Mouse (Mus musculus): ENCODE data around the gene Sox12. TPM values are rescaled to one million over a fixed set of nuclear protein-coding genes. Genes with fewer than 3 reads are reported as not detected.
"Not testable (repeated sequence)": the region's sequence is repeated elsewhere in the genome, so short reads cannot be mapped to it uniquely, and the experiment has no call there.

Gene Sox12
- polyA plus RNA-seq (2017; shearing (Covaris generic)): under 1 TPM in 2 of 3 experiments, not detected in 1; 0.39 to 0.49 TPM

DNA sequence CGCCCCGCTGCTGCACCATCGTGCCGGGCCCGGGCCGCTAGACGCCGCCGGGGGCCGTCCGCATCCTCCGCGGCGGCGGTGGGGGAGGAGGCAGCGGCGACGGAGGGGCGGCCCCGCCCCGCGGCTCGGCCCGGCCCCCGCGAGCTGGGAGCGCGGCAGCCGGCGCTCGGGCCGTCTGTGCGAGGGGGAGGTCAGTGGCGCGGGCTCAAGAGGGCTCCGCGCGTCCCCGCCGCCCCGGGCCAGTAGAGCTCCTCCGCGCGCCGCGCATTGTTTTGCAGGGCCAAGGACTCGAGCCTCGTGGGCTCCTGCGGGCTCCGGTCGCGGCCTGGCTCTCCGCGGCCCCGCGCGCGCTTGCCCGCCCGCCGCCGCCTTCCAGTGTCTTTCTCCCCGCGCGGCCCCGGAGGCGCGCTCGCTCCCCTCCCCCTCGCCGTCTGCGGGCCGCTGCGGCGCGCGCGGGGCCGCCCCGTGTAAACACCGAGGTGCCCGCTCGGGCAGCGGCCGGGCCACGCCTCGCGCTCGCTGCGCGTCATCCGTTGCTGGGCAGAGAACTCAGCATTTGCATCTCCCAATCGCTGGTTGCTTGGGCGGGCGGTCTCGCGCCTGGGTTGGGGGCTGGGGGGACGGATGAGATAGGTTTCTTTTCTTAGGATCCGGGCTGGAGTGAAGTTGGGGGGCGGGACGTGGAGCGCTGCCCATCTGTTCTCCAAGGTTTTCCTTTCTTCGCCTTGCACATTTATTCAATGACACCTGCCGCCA is at the start of gene Sox12:
Gene Sox12, minus strand, starts transcription at position 384 of the 756 bp plus-strand sequence.
- ATAC-seq: peak; percentile 77

DNA sequence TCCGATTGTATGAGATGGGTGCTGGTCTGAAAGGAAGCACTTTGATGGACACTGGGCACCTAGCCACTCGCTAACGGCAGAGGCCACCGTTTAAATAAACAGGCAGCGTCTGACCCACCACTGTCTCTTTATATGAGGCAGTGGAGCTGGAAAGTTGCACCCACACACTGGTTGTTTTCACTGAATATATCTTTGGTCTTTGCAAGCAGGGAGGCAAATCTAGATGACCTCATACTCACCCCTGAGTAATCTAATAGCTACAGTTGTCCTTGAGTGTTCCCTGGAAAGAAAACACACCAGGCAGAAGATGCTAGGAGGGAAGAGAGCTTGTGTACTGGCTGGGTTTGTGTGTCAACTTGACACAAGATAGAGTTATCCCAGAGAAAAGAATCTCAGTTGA is 49.6 kb upstream of the Sox12 start:
- ATAC-seq: no peak

DNA sequence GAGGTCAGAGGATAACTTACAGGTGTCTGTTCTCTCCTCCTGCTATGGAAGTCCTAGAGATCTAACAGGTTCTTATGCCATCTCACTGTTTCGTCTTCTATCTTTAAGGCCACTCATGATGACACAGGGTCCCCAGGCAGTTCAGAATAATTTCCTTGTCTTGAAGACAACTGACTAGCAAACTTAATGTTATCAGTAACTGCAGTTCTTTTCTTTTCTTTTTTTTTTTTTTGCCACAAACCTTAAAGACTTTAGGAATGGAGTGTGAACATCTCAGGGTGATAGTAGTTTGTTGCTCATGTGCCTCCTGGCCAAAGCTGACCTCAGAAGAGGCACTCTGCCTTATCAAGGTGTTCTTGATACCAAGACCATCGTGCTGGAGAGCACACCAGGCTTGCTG is 48.8 kb upstream of the Sox12 start:
- no peak for ATAC-seq

DNA sequence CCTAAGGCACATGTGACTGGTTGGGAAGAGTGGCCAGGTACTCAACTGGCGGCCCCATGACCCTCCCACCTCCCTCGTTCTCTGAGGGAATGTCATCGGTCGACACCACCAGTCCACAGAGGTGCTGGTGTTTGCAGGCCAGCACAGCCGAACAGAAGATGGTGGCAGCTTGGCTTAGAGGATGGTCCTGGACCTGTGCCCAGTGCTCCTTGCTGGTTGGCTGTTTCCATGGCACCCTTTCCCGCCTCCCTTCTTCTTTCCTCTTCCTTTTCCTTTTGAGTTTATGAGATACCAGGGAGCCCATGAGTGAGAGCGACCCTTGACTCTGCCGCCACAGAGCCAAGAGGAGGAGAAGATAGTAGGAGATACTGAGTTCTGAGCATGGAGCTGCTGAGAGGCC is 45.4 kb upstream of the Sox12 start:
- no peak for ATAC-seq

DNA sequence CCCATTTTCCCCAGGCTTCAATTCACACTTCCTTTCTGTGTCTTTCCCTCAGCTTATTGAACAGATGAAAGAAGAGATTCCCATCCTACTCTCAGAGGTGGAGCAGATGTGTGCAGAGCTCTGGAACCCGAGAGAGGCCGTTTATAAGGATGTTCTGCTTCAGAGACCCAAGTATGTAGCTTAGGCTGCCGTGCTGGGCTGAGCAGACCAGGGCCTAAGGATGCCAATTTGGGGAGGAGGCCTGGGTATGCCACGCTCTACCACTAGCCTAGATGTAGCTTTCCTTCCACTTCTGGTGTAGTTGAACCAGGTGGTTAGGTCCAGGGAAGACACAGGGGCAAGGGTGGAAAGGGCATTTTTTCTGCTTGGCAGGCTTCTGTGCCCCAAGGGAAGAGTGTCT is 44.5 kb upstream of the Sox12 start:
- ATAC-seq: no peak

DNA sequence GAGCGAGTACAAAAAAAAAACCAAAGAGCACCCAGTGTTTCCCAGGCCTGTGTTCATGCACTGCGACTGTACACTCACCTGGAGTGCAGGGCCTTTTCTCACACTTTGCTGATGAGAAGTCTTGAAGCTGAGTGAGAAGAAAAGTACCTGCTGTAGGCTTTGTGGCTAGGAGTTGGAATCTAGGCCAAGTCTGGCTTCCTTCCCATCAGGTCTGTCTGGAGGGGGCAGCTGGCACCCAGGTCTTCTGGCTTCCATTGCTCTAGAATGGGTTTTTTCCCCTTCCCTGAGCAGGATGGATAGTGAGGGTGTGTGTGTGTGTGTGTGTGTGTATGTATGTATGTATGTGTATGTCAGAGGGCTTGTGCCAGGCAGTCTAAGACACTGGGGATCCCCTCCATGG is 42.0 kb upstream of the Sox12 start:
- ATAC-seq: no peak

DNA sequence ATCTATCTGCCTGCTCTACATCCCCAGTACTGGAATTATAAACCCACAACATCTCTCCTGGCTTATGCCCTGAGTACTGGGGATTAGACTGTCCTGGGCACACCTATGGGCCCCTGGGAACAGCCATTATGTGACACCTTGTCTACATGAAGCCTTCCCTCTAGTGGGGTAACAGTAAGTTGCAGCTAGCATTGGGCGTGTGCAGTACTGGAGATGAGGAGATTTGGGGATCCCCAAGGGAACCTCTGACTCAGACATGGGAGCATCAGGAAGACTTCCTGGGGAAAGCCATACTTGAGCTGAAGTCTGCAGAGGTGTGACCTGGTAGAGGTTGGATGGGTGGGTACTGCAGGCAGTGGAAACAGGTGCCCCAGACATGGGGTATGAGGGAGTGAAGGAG is 41.1 kb upstream of the Sox12 start:
- no peak for ATAC-seq

DNA sequence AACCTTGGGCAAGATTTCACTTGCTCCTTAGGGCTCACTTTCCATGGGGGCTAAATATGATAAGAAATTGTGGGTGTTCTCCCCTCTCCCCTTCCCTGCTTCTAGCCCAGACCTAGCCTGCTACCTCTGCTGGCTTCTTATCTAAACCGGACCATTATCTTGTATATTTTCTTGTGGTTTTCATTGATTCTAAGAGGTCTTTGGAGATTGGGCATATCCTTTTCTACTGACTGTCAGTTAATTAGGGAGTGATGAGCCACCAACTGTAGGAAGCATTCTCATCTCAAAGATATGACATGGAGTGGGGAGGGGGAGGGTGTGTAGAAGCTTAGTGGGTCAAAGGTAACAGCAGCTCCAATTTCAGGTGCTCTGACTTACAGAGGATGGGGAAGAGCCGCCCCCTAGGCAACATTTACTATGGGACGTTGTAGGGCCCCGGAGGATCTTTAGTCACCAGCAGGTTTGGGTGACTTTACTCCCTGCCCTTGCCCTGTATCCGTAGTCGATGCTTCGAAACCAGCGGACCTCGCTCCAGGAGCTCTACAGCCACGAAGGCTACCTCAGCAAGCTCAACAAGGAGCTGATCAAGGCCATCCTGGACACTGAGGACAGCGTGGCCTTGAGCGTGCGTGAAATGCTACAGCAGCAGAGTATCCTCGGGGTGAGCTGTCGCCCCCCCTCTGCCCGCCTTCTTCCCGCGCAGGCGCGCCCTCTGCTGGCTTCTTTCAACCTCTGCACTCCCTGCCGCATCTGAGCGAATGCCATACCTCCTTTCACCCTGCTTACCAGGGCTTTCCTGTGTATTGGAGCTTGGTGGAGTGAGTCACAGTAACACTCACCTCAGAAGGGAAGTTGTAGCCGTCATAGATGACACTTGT is 39.4 kb upstream of the Sox12 start:
- ATAC-seq: peak; percentile 89

DNA sequence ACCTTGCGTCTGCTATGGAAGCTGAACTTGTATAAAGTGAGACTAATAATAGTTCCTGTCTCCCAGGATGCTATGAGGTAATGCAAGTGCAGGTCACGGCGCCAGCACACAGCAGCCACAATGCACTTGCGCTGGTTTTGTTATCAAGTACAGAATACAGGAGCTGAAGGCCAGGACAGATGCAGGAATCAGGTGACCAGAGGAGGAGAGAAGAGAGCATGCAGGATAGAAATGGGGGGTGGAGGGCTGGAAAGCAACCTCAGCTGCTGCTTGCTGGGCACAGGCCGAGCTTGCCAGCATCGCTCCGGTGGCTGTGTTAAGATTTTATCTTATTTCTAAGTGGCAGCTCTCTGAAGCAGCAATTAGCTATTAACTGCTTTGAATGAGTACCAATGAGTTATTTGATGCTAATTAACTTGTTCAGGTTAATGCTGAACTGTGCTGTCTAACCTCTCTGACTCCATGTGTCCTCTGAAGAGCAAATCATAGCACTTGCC is 38.6 kb upstream of the Sox12 start:
- no peak for ATAC-seq

DNA sequence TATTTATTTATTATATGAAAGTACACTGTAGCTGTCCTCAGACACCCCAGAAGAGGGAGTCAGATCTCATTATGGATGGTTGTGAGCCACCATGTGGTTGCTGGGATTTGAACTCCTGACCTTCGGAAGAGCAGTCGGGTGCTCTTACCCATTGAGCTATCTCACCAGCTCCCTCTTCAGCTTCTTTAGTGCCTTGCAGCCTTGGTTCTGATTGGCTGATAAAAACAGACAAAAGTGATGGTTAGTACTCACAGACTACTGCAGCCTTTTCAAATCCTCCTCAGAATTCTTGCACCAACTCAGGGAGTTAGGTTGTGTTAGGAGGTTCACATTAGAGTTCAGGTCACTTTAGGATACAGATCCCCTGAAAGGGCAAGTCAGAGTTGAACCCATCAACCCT is 30.6 kb upstream of the Sox12 start:
- ATAC-seq: not testable (repeated sequence)

DNA sequence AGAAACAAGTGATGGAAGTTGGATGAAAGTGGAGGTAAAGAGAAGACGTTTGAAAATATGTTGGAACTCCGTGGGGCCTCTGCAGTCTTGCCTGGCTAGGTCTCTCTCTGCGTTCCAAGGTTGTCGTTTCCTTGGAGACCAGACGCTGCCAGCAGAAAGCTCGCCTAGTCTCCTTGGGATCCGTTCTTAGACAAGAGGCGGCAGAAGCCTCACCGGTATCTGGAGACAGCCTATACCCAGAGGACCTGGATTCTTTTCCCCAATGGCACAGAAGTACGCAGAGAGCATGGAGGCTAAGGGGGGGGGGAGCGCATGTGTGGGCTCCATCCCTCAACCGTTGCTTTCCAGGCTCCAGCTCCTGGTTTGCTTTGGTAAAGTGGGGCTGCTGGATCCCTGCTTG is 29.6 kb upstream of the Sox12 start:
- ATAC-seq: no peak

DNA sequence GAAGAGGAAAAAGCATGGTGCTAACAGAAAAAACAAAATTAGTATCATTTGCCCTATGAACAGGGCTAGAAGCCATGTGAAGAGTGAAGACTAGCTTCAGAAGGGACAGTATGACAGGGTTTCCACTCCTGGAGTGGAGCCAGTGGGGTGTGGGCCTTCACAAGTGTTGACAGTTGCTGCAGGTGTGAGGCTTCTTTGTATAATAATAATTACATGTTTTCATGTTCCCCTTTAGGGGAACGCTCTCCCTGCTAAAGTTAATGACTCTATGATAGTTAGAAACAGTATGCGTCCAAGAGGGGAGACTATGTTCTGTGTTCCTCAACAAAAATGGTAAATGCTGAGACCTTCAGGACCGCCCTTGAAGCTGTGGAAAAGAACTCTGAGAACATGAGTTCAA is 17.9 kb upstream of the Sox12 start:
- no peak for ATAC-seq

DNA sequence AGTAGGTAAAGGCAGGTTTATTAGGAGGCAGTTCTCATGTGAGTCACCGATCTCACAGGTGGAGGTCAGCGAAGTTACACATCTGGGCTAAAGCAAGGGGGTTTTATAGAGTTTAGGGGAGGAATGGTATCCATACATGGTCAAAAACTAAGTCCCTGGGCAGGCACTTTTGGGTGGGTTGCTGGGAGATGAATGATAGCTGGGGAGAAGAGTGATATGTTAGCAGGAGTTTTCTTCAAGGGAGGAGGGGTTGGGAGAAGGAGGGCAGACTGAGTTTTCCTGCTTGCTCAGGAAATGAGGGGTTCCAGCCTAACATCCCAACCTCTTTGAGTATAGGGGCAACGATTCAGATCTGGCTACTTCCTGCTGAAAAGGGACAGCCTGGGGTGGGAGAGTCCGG is 17.4 kb upstream of the Sox12 start, which contains the start of gene 6820408C15Rik:
Gene 6820408C15Rik, plus strand, starts transcription at position 301 of the 400 bp plus-strand sequence.
- no peak for ATAC-seq

DNA sequence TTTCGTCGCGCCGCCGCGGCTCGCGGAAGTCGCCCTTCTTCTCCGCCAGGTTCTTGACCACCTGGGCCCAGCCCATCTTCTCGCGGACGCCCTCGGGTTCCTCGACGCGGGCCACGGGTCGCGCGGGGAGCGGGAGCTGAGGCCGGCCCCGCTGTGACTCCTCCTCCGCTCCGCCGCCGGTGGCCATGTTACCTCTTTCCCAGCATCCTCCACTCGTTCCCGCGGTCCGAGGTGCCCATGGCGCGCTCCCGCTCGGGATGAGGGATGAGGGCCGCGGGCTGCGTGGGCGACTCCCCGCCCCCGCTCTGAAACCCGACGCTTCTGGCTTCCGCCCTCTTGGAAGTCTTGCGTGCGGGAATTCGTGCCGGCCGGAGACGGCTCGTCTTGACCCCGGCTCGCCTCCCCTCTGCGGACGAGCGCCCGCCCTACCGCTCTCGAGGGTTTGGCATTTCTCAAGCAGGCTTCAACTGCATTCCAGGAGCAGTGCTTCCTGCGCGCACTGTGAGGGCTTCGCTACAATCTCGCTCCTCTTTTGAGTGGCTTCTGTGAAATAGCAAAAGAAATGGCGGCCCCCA is 16.8 kb upstream of the Sox12 start, which contains the start of gene Zcchc3:
Gene Zcchc3, minus strand, starts transcription at position 437 of the 575 bp plus-strand sequence.
- peak; percentile 68 for ATAC-seq

DNA sequence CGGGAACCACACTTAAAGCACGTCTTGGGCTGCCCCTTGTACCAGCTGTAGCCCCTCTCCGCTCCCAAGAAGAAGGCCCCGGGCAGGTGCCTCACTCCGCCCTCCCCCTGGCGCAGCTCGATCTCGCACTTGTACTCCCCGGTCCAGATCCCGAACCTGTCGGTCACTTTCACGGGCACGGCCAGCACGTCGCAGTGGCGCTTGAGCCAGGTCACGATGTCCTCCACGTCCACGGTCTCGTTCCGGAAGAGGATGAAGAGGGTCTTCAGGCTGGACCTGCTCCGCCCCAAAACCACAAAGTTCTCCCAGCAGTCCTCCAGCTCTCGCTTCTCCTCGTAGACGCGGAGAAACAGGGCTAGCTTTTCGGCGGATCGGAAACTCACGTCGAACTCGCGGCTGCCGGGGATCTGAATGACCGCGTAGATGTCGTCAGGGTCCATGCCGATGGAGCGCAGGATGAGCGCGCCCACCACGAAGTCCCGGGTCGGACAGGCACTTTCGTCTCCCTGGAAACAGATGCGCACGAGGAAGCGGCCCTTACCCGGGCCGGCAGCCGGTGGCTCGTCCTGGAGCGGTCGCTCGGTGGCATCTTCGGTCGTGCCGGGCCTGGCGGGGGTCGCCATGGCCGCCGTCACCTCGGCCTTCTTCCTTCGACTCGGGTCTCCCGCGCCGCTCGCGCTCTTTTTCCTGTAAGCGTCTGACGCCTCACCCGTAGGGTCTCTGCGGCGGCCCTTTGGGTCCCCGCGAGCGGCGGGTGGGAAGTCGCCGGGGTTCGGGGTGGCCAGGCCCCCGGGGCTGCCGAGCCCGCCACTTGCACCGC is 16.1 kb upstream of the Sox12 start:
- peak; percentile 42 for ATAC-seq

DNA sequence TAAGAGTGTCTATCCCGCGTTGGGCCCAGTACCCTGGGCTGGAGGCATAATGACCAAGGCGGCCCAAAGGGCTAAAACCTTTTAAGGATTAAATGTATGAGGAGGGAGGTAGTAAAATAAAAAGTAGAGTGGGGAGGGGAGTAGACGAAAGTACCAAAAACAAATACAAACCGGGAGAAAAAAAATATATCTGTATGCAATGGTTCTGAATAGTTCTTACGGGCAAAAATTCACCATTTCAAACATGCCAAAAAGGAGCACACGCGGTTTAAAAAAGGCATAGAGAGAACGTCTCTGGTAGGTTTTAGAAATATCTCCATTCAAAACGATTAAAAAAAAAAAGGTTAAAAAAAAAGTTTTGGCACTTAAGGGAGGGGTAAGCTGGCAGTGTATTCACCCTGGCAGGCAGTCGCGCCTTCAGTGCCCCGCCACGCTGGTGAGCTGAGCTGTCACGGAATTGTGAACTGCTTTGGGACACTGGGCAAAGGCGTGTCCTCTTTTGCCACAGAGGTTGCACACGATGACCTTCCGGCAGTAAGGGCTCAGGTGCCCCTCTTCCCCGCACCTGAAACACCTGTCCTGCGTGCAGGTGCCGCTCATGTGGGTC is 15.4 kb upstream of the Sox12 start:
- ATAC-seq: no peak

DNA sequence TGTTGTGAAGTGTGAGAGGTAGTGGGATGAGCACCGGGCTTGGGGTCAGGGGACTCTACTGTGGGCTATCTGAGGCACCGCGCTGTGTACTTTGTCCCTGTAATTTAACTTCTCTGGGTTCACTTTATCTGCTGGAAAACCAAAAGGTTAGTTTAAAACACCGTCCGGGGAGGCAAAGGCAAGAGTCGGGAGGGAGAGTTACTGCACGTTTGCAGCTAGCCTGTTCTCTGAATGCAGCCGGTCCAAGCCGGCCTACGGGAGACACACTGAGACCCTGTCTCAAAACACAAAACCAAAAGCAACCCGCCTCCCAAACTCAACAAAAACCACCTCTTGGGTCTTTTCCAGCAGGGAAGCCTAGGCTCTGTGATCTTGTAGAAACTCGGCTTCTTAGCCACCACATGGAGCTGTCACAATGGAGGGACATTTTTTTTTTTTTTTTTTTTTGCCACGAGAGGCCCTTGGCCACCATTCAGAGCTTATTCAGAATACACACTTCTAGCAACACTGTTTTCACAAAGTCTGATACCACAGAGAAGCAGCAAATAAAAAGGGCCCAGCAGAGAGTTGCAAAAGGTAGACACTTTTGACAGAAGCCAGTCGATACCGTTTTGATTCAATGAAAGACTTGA is 14.8 kb upstream of the Sox12 start:
- ATAC-seq: no peak

DNA sequence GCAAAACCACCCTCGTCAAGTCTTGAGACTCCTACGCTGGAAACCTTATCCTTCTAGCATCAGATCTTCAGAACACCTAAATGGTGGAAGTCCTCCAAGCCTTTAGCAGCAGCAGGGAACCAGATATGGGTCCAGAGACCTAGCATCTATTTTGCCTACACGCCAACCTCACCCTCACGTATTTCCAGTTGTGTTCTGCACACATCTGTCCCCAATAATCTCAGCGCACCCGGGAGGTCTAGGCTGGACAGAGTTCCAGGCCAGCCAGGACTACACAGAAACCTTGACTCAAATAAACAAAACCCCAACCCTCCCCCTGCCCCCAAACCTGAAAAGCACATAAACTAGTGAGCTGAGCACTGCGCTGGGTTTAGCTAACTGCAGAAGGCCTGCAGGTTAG is 13.6 kb upstream of the Sox12 start:
- ATAC-seq: no peak

DNA sequence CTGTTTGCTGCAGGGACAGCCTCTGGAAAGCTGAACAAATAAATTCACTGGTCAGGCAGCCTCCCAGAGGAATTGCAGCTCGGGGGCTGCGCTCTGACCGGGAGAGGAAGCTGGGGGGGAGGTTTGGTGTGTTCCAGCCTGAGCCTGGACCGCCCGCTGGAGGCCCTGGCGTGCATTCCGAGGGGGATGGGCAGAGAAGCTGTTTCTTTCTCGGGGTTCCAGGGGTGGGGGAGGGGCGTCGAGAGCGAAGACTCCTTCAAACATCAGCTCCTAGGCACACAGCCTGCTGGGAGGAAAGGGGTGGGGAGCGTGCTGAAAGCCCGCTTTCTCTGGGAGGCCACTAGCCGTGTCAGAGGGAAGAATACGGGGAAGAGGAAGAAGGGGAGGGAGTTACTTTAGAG is 13.1 kb upstream of the Sox12 start:
- no peak for ATAC-seq

DNA sequence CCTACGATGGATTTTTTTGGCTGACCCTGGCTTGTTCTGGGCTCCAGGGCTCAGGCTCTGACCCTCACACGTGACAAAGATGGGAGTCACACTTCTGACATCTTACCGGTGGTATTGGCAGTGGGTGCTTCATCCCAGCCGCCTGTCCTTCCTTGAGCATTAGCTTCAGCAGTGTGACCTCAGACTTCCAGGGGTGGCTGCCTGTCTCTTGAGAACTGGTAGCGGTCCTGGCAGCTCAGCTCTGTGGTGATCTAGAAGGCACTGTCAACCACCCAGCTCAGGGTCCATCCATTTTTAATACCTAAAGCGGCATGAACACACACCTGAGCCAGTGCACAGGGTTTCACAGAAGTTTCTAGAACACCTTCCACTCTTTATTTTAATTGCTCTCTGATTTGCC is 11.9 kb upstream of the Sox12 start:
- ATAC-seq: no peak

DNA sequence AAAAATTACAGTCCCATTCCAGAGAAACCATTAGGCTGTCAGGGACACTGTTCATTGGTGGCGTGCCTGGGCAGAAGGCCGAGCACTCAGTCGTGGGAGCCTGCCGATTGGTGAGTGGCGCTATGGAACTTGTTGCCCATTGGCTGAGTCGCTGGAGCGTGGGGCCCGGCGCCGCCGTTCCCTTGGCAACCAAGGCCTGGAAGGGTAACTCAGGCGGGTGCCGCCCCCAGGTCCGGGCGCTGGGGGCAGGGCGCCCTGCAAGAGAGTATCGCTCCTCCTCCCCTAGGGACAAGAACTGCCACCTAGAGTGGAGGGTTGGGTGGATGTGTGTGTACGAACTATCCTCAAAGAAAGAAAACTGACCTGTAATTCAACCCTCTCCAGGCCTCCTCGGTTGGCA is 8.3 kb upstream of the Sox12 start:
- ATAC-seq: peak; percentile 98

Data from inflammation-experienced regulatory T-cells, adult 6 months (primary cell).